Comparison of ENCODE assay signal across 40 mouse cellular contexts in the genomic region with DNA sequence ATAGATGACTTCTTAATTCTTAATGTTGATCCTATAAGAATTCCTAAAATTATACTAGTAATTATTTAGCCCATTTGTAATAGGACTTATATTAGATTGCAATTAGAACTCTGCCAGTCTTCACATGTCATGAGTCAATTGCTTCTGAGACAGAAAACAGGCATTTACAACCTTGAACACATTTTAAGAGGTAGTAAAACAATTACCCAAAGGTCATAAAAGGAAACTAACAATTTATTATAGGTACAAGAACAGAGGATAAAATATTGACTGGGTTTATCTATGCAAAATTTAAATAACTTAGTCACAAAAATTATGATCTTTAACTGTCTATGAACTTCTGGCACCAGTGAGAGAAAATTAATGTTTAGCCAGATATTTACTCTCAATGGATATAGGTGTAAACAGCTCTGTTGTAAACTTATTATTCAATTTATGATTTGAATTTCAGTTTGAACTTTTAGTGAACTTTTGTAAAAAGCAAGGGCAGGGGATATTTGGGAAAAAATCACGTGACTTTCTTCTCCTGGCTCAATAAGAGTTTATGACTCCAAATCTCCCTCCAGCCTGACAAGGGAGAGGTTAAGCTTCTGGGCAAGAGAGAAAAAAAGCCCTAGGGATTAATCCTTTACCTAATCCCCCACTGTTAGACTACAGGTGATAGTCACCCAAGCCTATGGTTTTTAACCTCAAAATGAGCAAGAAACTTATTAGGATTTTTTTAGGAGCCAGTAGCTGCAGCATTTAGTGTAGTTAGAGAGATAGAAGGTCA. TPM values are rescaled to one million over a fixed set of nuclear protein-coding genes. Genes with fewer than 3 reads are reported as not detected.
"Had no signal": no experiment of that assay in that cellular context is flagged by ENCODE, and none has a peak within 500 bp of the region (broad histone marks: within the 10 kb centered on the region; RNA-seq: fewer than 3 reads in every experiment).

No protein-coding gene starts in this region.

- H3K4me2 ChIP-seq: limb, embryonic 12.5 days; limb, embryonic 13.5 days; limb, embryonic 15.5 days; liver, embryonic 11.5 days; liver, embryonic 12.5 days; liver, embryonic 13.5 days; liver, embryonic 15.5 days; lung, embryonic 14.5 days; lung, embryonic 15.5 days; midbrain, embryonic 11.5 days; midbrain, embryonic 12.5 days; midbrain, embryonic 13.5 days; midbrain, embryonic 15.5 days had no signal

- H3K4me3 ChIP-seq: limb, embryonic 10.5 days; limb, embryonic 12.5 days; limb, embryonic 13.5 days; limb, embryonic 15.5 days; liver, embryonic 12.5 days; liver, embryonic 13.5 days; liver, embryonic 15.5 days; lung, embryonic 15.5 days; megakaryocyte, embryonic 14.5 days; midbrain, embryonic 10.5 days; midbrain, embryonic 12.5 days; midbrain, embryonic 13.5 days; midbrain, embryonic 15.5 days; myocyte had no signal

- DNase-seq: left cerebral cortex, postnatal 4 days; liver; liver, embryonic 13.5 days; liver, postnatal 0 days; lung, adult 18-20 months; lung, adult 2 months; lung, embryonic 14.5 days; lung, postnatal 10 days; lung, postnatal 14 days; lung, postnatal 36 days; lung, postnatal 4 days; midbrain, embryonic 14.5 days had no signal

- H3K27ac ChIP-seq: limb, embryonic 10.5 days; limb, embryonic 12.5 days; limb, embryonic 13.5 days; limb, embryonic 15.5 days; liver, embryonic 12.5 days; liver, embryonic 13.5 days; liver, embryonic 14.5 days; liver, embryonic 15.5 days; lung, embryonic 15.5 days; macrophage; midbrain, embryonic 10.5 days; midbrain, embryonic 12.5 days; midbrain, embryonic 13.5 days; midbrain, embryonic 15.5 days had no signal

- H3K4me1 ChIP-seq: limb, embryonic 13.5 days; limb, embryonic 15.5 days; liver, embryonic 12.5 days; liver, embryonic 13.5 days; liver, embryonic 15.5 days; lung, embryonic 15.5 days; megakaryocyte, embryonic 14.5 days; midbrain, embryonic 10.5 days; midbrain, embryonic 12.5 days; midbrain, embryonic 13.5 days; midbrain, embryonic 15.5 days had no signal

- H3K36me3 ChIP-seq: limb, embryonic 10.5 days; limb, embryonic 12.5 days; limb, embryonic 13.5 days; limb, embryonic 15.5 days; liver, embryonic 12.5 days; liver, embryonic 13.5 days; liver, embryonic 15.5 days; lung, embryonic 15.5 days; midbrain, embryonic 10.5 days; midbrain, embryonic 12.5 days; midbrain, embryonic 13.5 days; midbrain, embryonic 15.5 days had no signal

- H3K27me3 ChIP-seq: limb, embryonic 12.5 days; limb, embryonic 13.5 days; limb, embryonic 15.5 days; liver, embryonic 12.5 days; liver, embryonic 13.5 days; liver, embryonic 15.5 days; lung, embryonic 15.5 days; megakaryocyte, embryonic 14.5 days; midbrain, embryonic 12.5 days; midbrain, embryonic 13.5 days; midbrain, embryonic 15.5 days had no signal

- H3K9me3 ChIP-seq: limb, embryonic 10.5 days; limb, embryonic 15.5 days; liver, embryonic 12.5 days; liver, embryonic 13.5 days; liver, embryonic 15.5 days; lung, embryonic 15.5 days; midbrain, embryonic 12.5 days; midbrain, embryonic 13.5 days; midbrain, embryonic 15.5 days had no signal

- ATAC-seq: liver, embryonic 12.5 days; liver, postnatal 0 days; lung, postnatal 0 days; midbrain, embryonic 13.5 days; midbrain, embryonic 15.5 days; midbrain, embryonic 16.5 days had no signal

- H3K9ac ChIP-seq: limb, embryonic 12.5 days; limb, embryonic 13.5 days; limb, embryonic 15.5 days; liver, embryonic 12.5 days; liver, embryonic 13.5 days; liver, embryonic 14.5 days; liver, embryonic 15.5 days; liver, postnatal 0 days; lung, embryonic 14.5 days; lung, embryonic 15.5 days; midbrain, embryonic 12.5 days; midbrain, embryonic 13.5 days; midbrain, embryonic 15.5 days had no signal

RNA-seq across cellular contexts. Expression of a gene that starts 17.3 kb away (rescaled TPM):
- total RNA-seq: liver, adult 2 months; megakaryocyte progenitor cell, adult 5-6 weeks; megakaryocyte, adult 5-6 weeks; megakaryocyte-erythroid progenitor cell, adult 5-6 weeks; monocyte, adult 5-6 weeks had no signal
- polyA plus RNA-seq: limb, embryonic 10.5 days; limb, embryonic 11.5 days; limb, embryonic 12.5 days; limb, embryonic 13.5 days; liver, adult 2 months; liver, embryonic 11.5 days; liver, embryonic 12.5 days; liver, embryonic 13.5 days; liver, embryonic 14.5 days; liver, embryonic 15.5 days; liver, embryonic 16.5 days; liver, postnatal 0 days; lung, embryonic 14.5 days; lung, embryonic 15.5 days; lung, embryonic 16.5 days; lung, postnatal 0 days; macrophage; midbrain, embryonic 10.5 days; midbrain, embryonic 11.5 days; midbrain, embryonic 12.5 days; midbrain, embryonic 13.5 days; midbrain, embryonic 14.5 days; midbrain, embryonic 15.5 days; midbrain, embryonic 16.5 days; neural tube, embryonic 11.5 days had no signal
